Mouse (Mus musculus): ENCODE results near the gene Olfr507.

Olfr507 gene

DNA sequence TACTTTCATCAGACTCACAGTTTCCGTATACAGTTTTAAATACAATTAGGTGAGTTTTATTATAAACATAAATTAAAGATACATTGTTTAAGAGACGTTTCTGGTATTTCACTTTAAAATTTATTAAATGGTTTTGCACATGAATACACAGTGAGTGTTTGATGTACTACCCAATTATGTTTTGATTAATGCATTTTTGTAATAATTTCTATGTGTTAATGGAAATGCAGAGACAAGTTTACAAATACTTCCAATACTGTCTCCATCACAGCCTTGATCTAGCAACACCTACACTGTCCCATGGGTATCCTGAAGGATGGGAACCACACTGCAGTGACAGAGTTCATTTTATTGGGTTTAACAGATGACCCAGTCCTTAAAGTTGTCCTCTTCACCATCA is at the start of gene Olfr507:
Gene Olfr507 (plus strand): TSS at position 301 of the 400 bp plus-strand sequence.
- DNase-seq (ENCODE audit: low read depth, low spot score): no peak

DNA sequence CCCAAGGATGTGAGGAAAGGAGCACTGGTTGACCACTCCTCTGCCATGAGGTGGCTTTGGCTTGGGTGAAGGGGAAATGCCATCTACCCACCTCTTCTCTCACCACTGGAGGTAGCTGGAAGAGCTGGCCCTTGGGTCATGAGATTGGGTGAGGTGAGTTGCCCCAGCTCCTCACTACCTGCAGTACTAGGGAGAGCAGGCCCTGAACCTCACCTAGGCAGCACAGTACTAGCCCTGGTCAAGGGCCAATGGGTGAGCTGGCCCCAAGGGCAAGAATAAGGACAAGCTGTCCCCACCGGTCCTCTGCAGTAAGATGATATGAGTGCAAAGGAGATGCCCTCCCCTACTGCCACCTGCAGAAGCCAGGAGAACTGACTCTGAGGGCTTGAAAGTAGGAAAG is 31.8 kb upstream of the Olfr507 start:
- no peak for DNase-seq (ENCODE audit: low read depth, low spot score)

DNA sequence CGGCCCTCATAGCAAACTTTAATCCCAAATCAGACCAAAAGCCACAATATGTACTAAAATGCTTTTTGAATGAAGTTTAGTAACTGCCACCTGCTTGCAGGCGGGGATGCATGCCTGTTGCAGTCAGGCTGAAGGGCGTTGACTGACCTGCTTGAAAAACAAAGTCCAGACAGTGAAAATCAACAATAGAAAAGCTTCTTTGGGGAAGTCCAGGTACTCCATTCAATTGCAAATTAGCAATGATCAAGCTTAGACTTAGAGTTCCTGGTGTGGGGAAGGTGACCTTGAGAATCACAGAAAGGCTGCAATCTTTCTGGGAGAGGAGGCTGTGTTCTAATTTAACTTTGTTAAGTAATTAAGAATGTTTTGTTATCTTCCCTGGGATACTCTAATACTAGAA is 19.7 kb upstream of the Olfr507 start:
- peak; percentile 88 for DNase-seq (ENCODE audit: low read depth, low spot score)

DNA sequence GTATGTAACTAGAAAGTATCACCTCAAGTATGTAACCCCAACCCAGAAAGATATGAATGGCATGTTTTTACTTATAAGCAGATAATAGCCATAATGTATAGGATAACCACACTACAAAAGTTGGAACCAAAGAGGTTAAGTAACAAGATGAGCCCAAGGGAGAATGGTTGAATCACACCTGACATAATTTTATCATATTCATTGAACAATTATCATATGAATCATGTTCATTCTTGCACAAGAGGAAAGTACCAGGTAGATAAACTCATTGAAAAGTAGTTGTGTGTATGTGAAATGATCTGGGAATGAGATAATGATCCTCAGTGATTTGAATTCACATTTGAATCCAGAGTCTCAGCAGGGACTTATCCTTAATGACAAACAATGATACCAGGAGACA is 11.1 kb upstream of the Olfr507 start, which contains the start of gene Olfr506:
Gene Olfr506 (plus strand): TSS at position 301 of the 400 bp plus-strand sequence.
- DNase-seq (ENCODE audit: low read depth, low spot score): peak; percentile 9

DNA sequence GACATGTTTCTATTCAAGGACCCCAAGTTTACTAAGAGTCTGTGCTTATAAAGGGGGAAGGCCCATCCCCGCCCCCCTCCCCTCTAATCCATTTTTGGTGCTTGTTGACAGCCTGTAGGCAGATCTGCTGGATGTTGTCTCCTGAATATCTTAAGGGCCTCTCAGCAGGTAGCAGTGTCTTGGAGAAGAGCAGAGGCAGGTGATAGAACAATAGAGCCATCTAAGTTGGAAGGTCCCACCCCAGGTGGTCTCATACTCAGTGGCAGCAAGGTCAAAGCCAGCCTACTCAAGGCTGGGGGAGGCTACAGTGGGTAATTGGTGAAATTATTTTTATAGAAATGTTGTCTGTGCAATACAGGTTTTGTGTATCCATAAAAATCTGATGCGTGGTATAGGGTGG is 7.5 kb upstream of the Olfr507 start:
- DNase-seq (ENCODE audit: low read depth, low spot score): peak; percentile 86

- DNase-seq (ENCODE audit: low read depth, low spot score): peak; percentile 90
Measured at GRCm38 (mm10) chr7:108616781-108617180, 4.8 kb upstream of the Olfr507 start.

- no peak for DNase-seq (ENCODE audit: low read depth, low spot score)
Measured at GRCm38 (mm10) chr7:108629694-108630093, 8.1 kb downstream of the Olfr507 start, which contains the start of gene Olfr508. Gene Olfr508 (plus strand): TSS chr7:108629994.

GRCm38 (mm10) chr7:108651806-108652205 is 30.2 kb downstream of the Olfr507 start, which contains the start of gene Olfr509:
Gene Olfr509 (minus strand): TSS chr7:108651906.
- no peak for DNase-seq (ENCODE audit: low read depth, low spot score)

GRCm38 (mm10) chr7:108662419-108662818 is 40.8 kb downstream of the Olfr507 start:
- DNase-seq (ENCODE audit: low read depth, low spot score): peak; percentile 91

GRCm38 (mm10) chr7:108666118-108666517 is 44.5 kb downstream of the Olfr507 start, which contains the start of gene Olfr510:
Gene Olfr510 (plus strand): TSS chr7:108666418.
- no peak for DNase-seq (ENCODE audit: low read depth, low spot score)

DNA sequence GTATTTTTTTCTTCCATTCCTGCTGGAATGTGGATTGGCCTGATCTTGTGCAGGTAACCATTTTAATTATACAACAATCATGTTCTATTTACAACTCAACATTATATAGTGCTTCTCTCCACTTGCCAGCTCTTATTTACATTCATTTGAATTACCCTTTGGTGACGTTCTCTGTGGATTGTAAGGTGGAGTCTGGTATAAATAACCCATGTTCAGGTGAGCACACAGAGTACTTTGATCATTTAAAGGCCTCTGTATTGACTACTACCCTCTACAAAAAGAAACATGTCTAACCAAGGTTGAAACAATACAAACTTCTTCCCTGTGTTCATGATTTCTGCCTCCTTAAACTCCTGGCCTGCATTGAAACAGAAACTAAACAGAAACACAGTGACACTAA is 49.4 kb downstream of the Olfr507 start:
- no peak for DNase-seq (ENCODE audit: low read depth, low spot score)

Measured in R1 (cell line).